Mouse (Mus musculus) heart, embryonic 11.5 days (tissue): Measurements from ENCODE around the gene Fance. TPM values are rescaled to one million over a fixed set of nuclear protein-coding genes. Genes with fewer than 3 reads are reported as not detected.
A peak's percentile ranks its signal among the peaks of the same experiment; 100 is the strongest.

ENCODE experiments used
- ATAC-seq: fragments of 200-750 bp; cut with Nextera tagmentation; replicated peaks from 2 replicates; pipeline ENCODE4 v1.8.0; 2017; ENCODE audit warnings: moderate library complexity; ENCODE audit not compliant: insufficient number of reproducible peaks, low FRiP score, low TSS enrichment
- H3K27ac ChIP-seq: fragments of 300-500 bp; sonication (generic); 2 replicates; pipeline ENCODE4 v1.5.1; 2014; ENCODE audit warnings: mild to moderate bottlenecking, low read depth, low read length
- H3K27me3 ChIP-seq: fragments of 300-500 bp; sonication (generic); 2 replicates; pipeline ENCODE4 v1.6.1; 2014; ENCODE audit warnings: mild to moderate bottlenecking, low read length, mixed read lengths; ENCODE audit not compliant: control insufficient read depth, insufficient read depth
- H3K36me3 ChIP-seq: fragments of 300-500 bp; sonication (generic); 2 replicates; pipeline ENCODE4 v1.6.1; 2014; ENCODE audit warnings: mild to moderate bottlenecking, low read length, moderate library complexity, mixed read lengths; ENCODE audit not compliant: control insufficient read depth, insufficient read depth
- H3K4me1 ChIP-seq: fragments of 300-500 bp; sonication (generic); 2 replicates; pipeline ENCODE4 v1.6.1; 2014; ENCODE audit warnings: low read length; ENCODE audit not compliant: control insufficient read depth, insufficient read depth
- H3K4me2 ChIP-seq: fragments of 300-500 bp; sonication (generic); 2 replicates; pipeline ENCODE4 v1.6.1; 2014; ENCODE audit warnings: mild to moderate bottlenecking, moderate library complexity
- H3K4me3 ChIP-seq: fragments of 300-500 bp; sonication (generic); 2 replicates; pipeline ENCODE4 v1.5.1; 2014; ENCODE audit warnings: low read depth, low read length
- H3K9ac ChIP-seq: fragments of 300-500 bp; sonication (generic); 2 replicates; pipeline ENCODE4 v1.6.1; 2014; ENCODE audit warnings: mild to moderate bottlenecking, low read depth, low read length, moderate library complexity
- H3K9me3 ChIP-seq: fragments of 300-500 bp; sonication (generic); replicated peaks from 2 replicates; pipeline ENCODE4 v1.6.1; 2016; ENCODE audit warnings: low read length; ENCODE audit not compliant: control insufficient read depth
- WGBS: fragments of 180-500 bp; shearing (Covaris S2); extraction: QIAGEN DNeasy Blood & Tissue Kit; methylation state at CpG from one replicate; pipeline ENCODE4 v1.1.7; 2014; ENCODE audit not compliant: insufficient replicate concordance; 5-methylcytosine and 5-hydroxymethylcytosine counted together
- polyA plus RNA-seq: library from polyadenylated mRNA; unstranded; fragments of >200 nt; fragmentation: Nextera tagmentation; extraction: Ambion mirVana; gene quantifications from 2 replicates; pipeline ENCODE4 v1.2.1, GENCODE M21; 2014

Fance gene
- polyA plus RNA-seq, 1 experiment from 2014 or later = 15.3 TPM

GRCm38 (mm10) chr17:28344050-28344607, 30.8 kb downstream of the Fance start:
- WGBS = 17% methylated on average over 4 of the region's 4 CpGs
- Histone ChIP-seq H3K27me3 (no peaks in the 10 kb centered on the region), H3K4me1 (peaks cover 68% of the 10 kb centered on the region), H3K4me3 (no peak overlapping the region), H3K9me3 (no peaks in the 10 kb centered on the region), H3K27ac (peak overlapping the region; percentile 92), H3K4me2 (peak overlapping the region; percentile 54), H3K36me3 (peaks cover 3% of the 10 kb centered on the region; the same call in 1 of the 2 replicates), H3K9ac (peak overlapping the region; percentile 58)
- ATAC-seq = peak; percentile 36; the same call in 1 of the 2 replicates

GRCm38 (mm10) chr17:28344670-28345069, 31.4 kb downstream of the Fance start:
- peak overlapping the region; percentile 54 for H3K4me2 ChIP-seq
- H3K9me3 ChIP-seq = no peaks in the 10 kb centered on the region
- peaks cover 74% of the 10 kb centered on the region for H3K4me1 ChIP-seq
- no peak overlapping the region for H3K4me3 ChIP-seq
- no peaks in the 10 kb centered on the region for H3K27me3 ChIP-seq
- peaks cover 2% of the 10 kb centered on the region; the same call in 1 of the 2 replicates for H3K36me3 ChIP-seq
- 42% methylated on average over 3 of the region's 3 CpGs for WGBS
- peak overlapping the region; percentile 59; the same call in 1 of the 2 replicates for H3K9ac ChIP-seq
- peak overlapping the region; percentile 92 for H3K27ac ChIP-seq
- ATAC-seq = no peak

- Histone ChIP-seq H3K9ac (peak overlapping the region; percentile 59), H3K4me1 (peaks cover 72% of the 10 kb centered on the region), H3K4me2 (peak overlapping the region; percentile 54), H3K27ac (peak overlapping the region; percentile 92), H3K36me3 (no peaks in the 10 kb centered on the region), H3K9me3 (no peaks in the 10 kb centered on the region), H3K27me3 (no peaks in the 10 kb centered on the region), H3K4me3 (peak overlapping the region; percentile 2; the same call in 1 of the 2 replicates)
- no peak for ATAC-seq
- 5% methylated on average over 8 of the region's 8 CpGs for WGBS
Measured at GRCm38 (mm10) chr17:28345271-28345721, 32.0 kb downstream of the Fance start.

GRCm38 (mm10) chr17:28345882-28346281, 32.6 kb downstream of the Fance start:
- Histone ChIP-seq H3K4me1 (peaks cover 66% of the 10 kb centered on the region), H3K4me2 (peak overlapping the region; percentile 54), H3K36me3 (no peaks in the 10 kb centered on the region), H3K4me3 (peak overlapping the region; percentile 2; the same call in 1 of the 2 replicates), H3K9me3 (no peaks in the 10 kb centered on the region), H3K27me3 (no peaks in the 10 kb centered on the region), H3K9ac (peak overlapping the region; percentile 59), H3K27ac (peak overlapping the region; percentile 92)
- WGBS = 10% methylated on average over 10 of the region's 10 CpGs
- ATAC-seq = no peak

- WGBS = 81% methylated on average over 10 of the region's 10 CpGs
- no peak overlapping the region for H3K9ac ChIP-seq
- ATAC-seq = no peak
Measured at GRCm38 (mm10) chr17:28347327-28347726, 34.0 kb downstream of the Fance start.

GRCm38 (mm10) chr17:28348211-28348610, 34.9 kb downstream of the Fance start:
- peaks cover 19% of the 10 kb centered on the region for H3K27me3 ChIP-seq
- WGBS = 53% methylated on average over 6 of the region's 6 CpGs
- H3K27ac ChIP-seq = no peak overlapping the region
- H3K4me2 ChIP-seq = peak overlapping the region; percentile 96
- H3K4me3 ChIP-seq = peak overlapping the region; percentile 86; the same call in 1 of the 2 replicates
- no peaks in the 10 kb centered on the region for H3K9me3 ChIP-seq
- no peak for ATAC-seq
- peaks cover 59% of the 10 kb centered on the region for H3K4me1 ChIP-seq
- H3K9ac ChIP-seq = peak overlapping the region; percentile 60
- H3K36me3 ChIP-seq = no peaks in the 10 kb centered on the region

More at GRCm38 (mm10) chr17:28347327-28347726, 34.0 kb downstream of the Fance start:
- Histone ChIP-seq H3K27me3 (peaks cover 10% of the 10 kb centered on the region), H3K4me3 (no peak overlapping the region), H3K4me1 (peaks cover 61% of the 10 kb centered on the region), H3K36me3 (no peaks in the 10 kb centered on the region), H3K4me2 (no peak overlapping the region), H3K9me3 (no peaks in the 10 kb centered on the region), H3K27ac (no peak overlapping the region)

- H3K4me1 ChIP-seq = peaks cover 48% of the 10 kb centered on the region
- peak overlapping the region; percentile 96 for H3K4me2 ChIP-seq
- H3K4me3 ChIP-seq = peak overlapping the region; percentile 86
- H3K9ac ChIP-seq = peak overlapping the region; percentile 95
- WGBS = 13% methylated on average over 12 of the region's 13 CpGs
- H3K36me3 ChIP-seq = no peaks in the 10 kb centered on the region
- H3K27ac ChIP-seq = peak overlapping the region; percentile 90; the same call in 1 of the 2 replicates
- peaks cover 21% of the 10 kb centered on the region for H3K27me3 ChIP-seq
- ATAC-seq = no peak
- no peaks in the 10 kb centered on the region for H3K9me3 ChIP-seq
Measured at GRCm38 (mm10) chr17:28349264-28349880, 36.1 kb downstream of the Fance start.

GRCm38 (mm10) chr17:28349901-28350465, 36.7 kb downstream of the Fance start:
- Histone ChIP-seq H3K4me3 (peak overlapping the region; percentile 86), H3K27me3 (peaks cover 21% of the 10 kb centered on the region), H3K36me3 (no peaks in the 10 kb centered on the region), H3K4me2 (peak overlapping the region; percentile 96), H3K9ac (peak overlapping the region; percentile 95), H3K27ac (peak overlapping the region; percentile 90), H3K9me3 (no peaks in the 10 kb centered on the region), H3K4me1 (peaks cover 42% of the 10 kb centered on the region)
- WGBS = under 1% methylated on average over 45 of the region's 54 CpGs
- peak; percentile 43 for ATAC-seq
